Mouse (Mus musculus) forebrain, embryonic 14.5 days (tissue): ENCODE measurements around the gene Arhgef3. TPM values are rescaled to one million over a fixed set of nuclear protein-coding genes. Genes with fewer than 3 reads are reported as not detected.

ENCODE experiments used
- ATAC-seq: fragments of 200-750 bp; cut with Nextera tagmentation; 2 replicates; pipeline ENCODE4 v1.8.0; 2017; ENCODE audit warnings: mild to moderate bottlenecking, moderate library complexity
- DNase-seq: peaks from one replicate; pipeline ENCODE4 v3.0.0-alpha.2; 2015; ENCODE audit warnings: low spot score
- H3K27ac ChIP-seq: fragments of 300-500 bp; sonication (generic); 2 replicates; pipeline ENCODE4 v1.5.1; 2014; ENCODE audit warnings: low read depth, mild to moderate bottlenecking, control low read depth, low read length, moderate library complexity
- H3K27me3 ChIP-seq: fragments of 300-500 bp; sonication (generic); replicated peaks from 2 replicates; pipeline ENCODE4 v1.6.1; 2014; ENCODE audit warnings: low read length, control low read depth, mixed read lengths; ENCODE audit not compliant: control insufficient read depth, insufficient read depth
- H3K36me3 ChIP-seq: fragments of 300-500 bp; sonication (generic); 2 replicates; pipeline ENCODE4 v1.6.1; 2014; ENCODE audit warnings: low read length, control low read depth; ENCODE audit not compliant: control insufficient read depth, insufficient read depth
- H3K4me1 ChIP-seq: fragments of 300-500 bp; sonication (generic); 2 replicates; pipeline ENCODE4 v1.6.1; 2014; ENCODE audit warnings: antibody characterized with exemption, low read length, control low read depth; ENCODE audit not compliant: control insufficient read depth, insufficient read depth
- H3K4me2 ChIP-seq: fragments of 300-500 bp; sonication (generic); 2 replicates; pipeline ENCODE4 v1.6.1; 2014; ENCODE audit warnings: mild to moderate bottlenecking, control low read depth, low read length
- H3K4me3 ChIP-seq: fragments of 300-500 bp; sonication (generic); 2 replicates; pipeline ENCODE4 v1.5.1; 2014; ENCODE audit warnings: low read depth, low read length, control low read depth
- H3K9ac ChIP-seq: fragments of 300-500 bp; sonication (generic); 2 replicates; pipeline ENCODE4 v1.6.1; 2014; ENCODE audit warnings: mild to moderate bottlenecking, low read length, control low read depth, moderate library complexity
- H3K9me3 ChIP-seq: fragments of 300-500 bp; sonication (generic); replicated peaks from 2 replicates; pipeline ENCODE4 v1.6.1; 2016; ENCODE audit warnings: low read length, control low read depth, mixed read lengths; ENCODE audit not compliant: control insufficient read depth
- WGBS: fragments of 180-500 bp; shearing (Covaris S2); extraction: QIAGEN DNeasy Blood & Tissue Kit; methylation state at CpG from one replicate; pipeline ENCODE4 v1.1.7; 2014; 5-methylcytosine and 5-hydroxymethylcytosine counted together
- polyA plus RNA-seq: library from polyadenylated mRNA; unstranded; fragments of >200 nt; fragmentation: Nextera tagmentation; extraction: Ambion mirVana; gene quantifications from 2 replicates; pipeline ENCODE4 v1.2.1, GENCODE M21; 2014

The Arhgef3 gene
- polyA plus RNA-seq, 1 experiment from 2014 or later = 3.0 TPM

- 69% methylated on average over 6 of the region's 6 CpGs for WGBS
- Histone ChIP-seq H3K4me3 (no peak overlapping the region), H3K9me3 (no peaks in the 10 kb centered on the region), H3K4me1 (no peaks in the 10 kb centered on the region), H3K4me2 (no peak overlapping the region), H3K27me3 (no peaks in the 10 kb centered on the region), H3K9ac (no peak overlapping the region), H3K27ac (no peak overlapping the region), H3K36me3 (peaks cover 9% of the 10 kb centered on the region; the same call in 1 of the 2 replicates)
- ATAC-seq (0 out of 2 replicates have a peak, but pooled peaks have one; percentile 44), DNase-seq (no peak)
These were observed 12.0 kb upstream of the Arhgef3 start for GRCm38 (mm10) chr14:27102720-27103119.

- H3K4me3 ChIP-seq = no peak overlapping the region
- no peak overlapping the region for H3K9ac ChIP-seq
- no peak overlapping the region for H3K4me2 ChIP-seq
- 0 out of 2 replicates have a peak, but pooled peaks cover 2% of the 10 kb centered on the region for H3K4me1 ChIP-seq
- WGBS = 68% methylated on average over 12 of the region's 12 CpGs
- ATAC-seq (no peak), DNase-seq (no peak)
- H3K9me3 ChIP-seq = no peaks in the 10 kb centered on the region
- no peaks in the 10 kb centered on the region for H3K36me3 ChIP-seq
- no peak overlapping the region for H3K27ac ChIP-seq
- no peaks in the 10 kb centered on the region for H3K27me3 ChIP-seq
These were observed 8.8 kb upstream of the Arhgef3 start for GRCm38 (mm10) chr14:27105731-27106457.

- H3K9ac ChIP-seq = no peak overlapping the region
- no peak overlapping the region for H3K4me3 ChIP-seq
- H3K27me3 ChIP-seq = 0 out of 2 replicates have a peak, but pooled peaks cover 5% of the 10 kb centered on the region
- H3K9me3 ChIP-seq = no peaks in the 10 kb centered on the region
- peaks cover 2% of the 10 kb centered on the region; the same call in 1 of the 2 replicates for H3K4me1 ChIP-seq
- WGBS = 63% methylated on average over 6 of the region's 6 CpGs
- no peak overlapping the region for H3K27ac ChIP-seq
- H3K36me3 ChIP-seq = no peaks in the 10 kb centered on the region
- no peak overlapping the region for H3K4me2 ChIP-seq
- peak; percentile 46 for DNase-seq
- ATAC-seq = no peak
These were observed 5.8 kb upstream of the Arhgef3 start for GRCm38 (mm10) chr14:27108748-27109504.

GRCm38 (mm10) chr14:27115275-27115660 is 569 bp downstream of the Arhgef3 start:
- DNase-seq = no peak
- no peak overlapping the region for H3K9ac ChIP-seq
- H3K27me3 ChIP-seq = peaks cover 15% of the 10 kb centered on the region; the same call in 1 of the 2 replicates
- no peaks in the 10 kb centered on the region for H3K9me3 ChIP-seq
- peak overlapping the region; percentile 48 for H3K4me3 ChIP-seq
- peaks cover 9% of the 10 kb centered on the region; the same call in 1 of the 2 replicates for H3K4me1 ChIP-seq
- WGBS = 17% methylated on average over 11 of the region's 11 CpGs
- H3K36me3 ChIP-seq = no peaks in the 10 kb centered on the region
- no peak for ATAC-seq
- H3K27ac ChIP-seq = no peak overlapping the region
- peak overlapping the region; percentile 96 for H3K4me2 ChIP-seq

- DNase-seq = no peak
- no peaks in the 10 kb centered on the region for H3K9me3 ChIP-seq
- H3K27ac ChIP-seq = no peak overlapping the region
- ATAC-seq = no peak
- no peak overlapping the region for H3K9ac ChIP-seq
- peaks cover 15% of the 10 kb centered on the region; the same call in 1 of the 2 replicates for H3K27me3 ChIP-seq
- no peak overlapping the region for H3K4me2 ChIP-seq
- no peaks in the 10 kb centered on the region for H3K36me3 ChIP-seq
- 77% methylated on average over 6 of the region's 6 CpGs for WGBS
- H3K4me1 ChIP-seq = peaks cover 9% of the 10 kb centered on the region; the same call in 1 of the 2 replicates
- H3K4me3 ChIP-seq = no peak overlapping the region
These were observed 1.3 kb downstream of the Arhgef3 start for GRCm38 (mm10) chr14:27115991-27116390.

- Histone ChIP-seq H3K9ac (no peak overlapping the region), H3K9me3 (no peaks in the 10 kb centered on the region)
- no peak for ATAC-seq
These were observed 2.0 kb downstream of the Arhgef3 start for GRCm38 (mm10) chr14:27116577-27117165.

GRCm38 (mm10) chr14:27118546-27118945 is 3.8 kb downstream of the Arhgef3 start:
- WGBS = 91% methylated on average over 5 of the region's 5 CpGs
- no peak overlapping the region for H3K4me2 ChIP-seq
- H3K4me1 ChIP-seq = peaks cover 9% of the 10 kb centered on the region; the same call in 1 of the 2 replicates
- DNase-seq (no peak), ATAC-seq (no peak)
- H3K27ac ChIP-seq = no peak overlapping the region
- H3K36me3 ChIP-seq = no peaks in the 10 kb centered on the region
- H3K27me3 ChIP-seq = peaks cover 12% of the 10 kb centered on the region; the same call in 1 of the 2 replicates
- no peak overlapping the region for H3K9ac ChIP-seq
- H3K9me3 ChIP-seq = no peaks in the 10 kb centered on the region
- no peak overlapping the region for H3K4me3 ChIP-seq

More at GRCm38 (mm10) chr14:27116577-27117165, 2.0 kb downstream of the Arhgef3 start:
- no peak overlapping the region for H3K4me2 ChIP-seq
- WGBS = 82% methylated on average over 4 of the region's 4 CpGs
- no peaks in the 10 kb centered on the region for H3K36me3 ChIP-seq
- H3K4me1 ChIP-seq = peaks cover 9% of the 10 kb centered on the region; the same call in 1 of the 2 replicates
- H3K27ac ChIP-seq = no peak overlapping the region
- no peak overlapping the region for H3K4me3 ChIP-seq
- DNase-seq = no peak
- peaks cover 15% of the 10 kb centered on the region; the same call in 1 of the 2 replicates for H3K27me3 ChIP-seq

GRCm38 (mm10) chr14:27122646-27123045 is 7.9 kb downstream of the Arhgef3 start:
- DNase-seq (no peak), ATAC-seq (no peak)
- no peak overlapping the region for H3K4me2 ChIP-seq
- H3K9ac ChIP-seq = no peak overlapping the region
- no peak overlapping the region for H3K4me3 ChIP-seq
- no peaks in the 10 kb centered on the region for H3K36me3 ChIP-seq
- H3K27ac ChIP-seq = no peak overlapping the region
- no peaks in the 10 kb centered on the region for H3K27me3 ChIP-seq
- H3K9me3 ChIP-seq = no peaks in the 10 kb centered on the region
- 81% methylated on average over 3 of the region's 3 CpGs for WGBS
- no peaks in the 10 kb centered on the region for H3K4me1 ChIP-seq
